Mouse (Mus musculus) heart, postnatal 14 days (tissue): ENCODE results near the gene Gm21746. TPM values are rescaled to one million over a fixed set of nuclear protein-coding genes. Genes with fewer than 3 reads are reported as not detected.
"Not testable (repeated sequence)": the region's sequence is repeated elsewhere in the genome, so short reads cannot be mapped to it uniquely, and the experiment has no call there.

Experiments used
- DNase-seq, 2 experiments: peaks; one replicate each; pipeline ENCODE4 v3.0.0; 2021 to 2022
- intact Hi-C: fragments of 180-260 bp; cut with DNase I; formaldehyde crosslinking; loops from one replicate; pipeline ENCODE4 v1.15.1; 2025
- long read RNA-seq, 2 experiments: library from polyadenylated mRNA; stranded (forward); transcript quantifications; one replicate each; pipeline ENCODE4 v2.0.0; 2021
- total RNA-seq, 2 experiments: library from RNA; stranded (reverse); gene quantifications; 2 replicates each; pipeline ENCODE4 v1.2.3; 2021

Gm21746 gene
- total RNA-seq = not detected
- long read RNA-seq, experiment 1 = 0 reads
- long read RNA-seq, experiment 2 = 0 reads

DNA sequence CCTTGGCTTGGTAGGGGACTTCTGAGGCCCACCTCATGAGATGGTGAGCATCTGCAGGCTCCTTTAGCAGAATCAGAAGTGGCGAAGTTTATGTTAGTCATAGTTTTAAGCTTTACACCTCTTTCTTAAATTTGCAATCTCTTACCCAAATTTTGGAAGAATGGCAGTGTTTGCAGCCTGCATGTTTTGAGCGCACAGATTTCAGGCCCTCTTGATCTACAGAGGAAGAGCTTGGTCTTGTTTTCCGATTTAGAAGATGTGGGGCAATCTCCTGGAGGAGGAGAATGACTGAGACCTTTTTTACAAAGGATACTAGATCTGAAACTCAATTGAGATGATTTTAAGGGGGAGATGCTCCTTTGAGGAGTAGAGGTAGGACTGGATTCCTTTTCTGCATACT is at the start of gene Gm21746:
Gene Gm21746, minus strand, starts transcription at position 101 of the 400 bp plus-strand sequence.
- intact Hi-C loops = not testable (repeated sequence)

DNA sequence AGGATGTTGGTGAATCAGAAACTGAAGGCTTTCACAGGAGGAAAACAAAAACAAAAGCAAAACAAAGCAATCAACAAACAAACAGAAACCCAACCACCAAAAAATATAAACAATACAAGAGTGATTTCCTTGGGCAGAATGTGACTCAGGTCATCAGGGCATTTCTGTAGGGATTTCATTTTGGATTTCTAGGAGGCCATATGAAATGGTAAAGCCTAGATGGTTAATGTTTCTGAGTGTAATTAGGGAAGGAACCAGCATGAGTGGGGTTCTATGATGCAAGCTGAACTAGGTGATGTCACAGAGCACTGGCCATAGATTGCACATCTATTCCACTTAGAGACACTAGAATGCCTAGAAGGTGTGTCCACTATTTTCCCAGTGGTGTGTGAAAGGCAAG is 29.0 kb upstream of the Gm21746 start, which contains the start of gene Gm20873:
Gene Gm20873, plus strand, starts transcription at position 301 of the 400 bp plus-strand sequence.
- DNase-seq, intact Hi-C loops: not testable (repeated sequence)

More for the DNA sequence above, at the start of gene Gm21746:
- DNase-seq = not testable (repeated sequence)

Other genes starting within 250 kb of the Gm21746 start
- gene Gm20873, start 29.1 kb upstream of the Gm21746 start, total RNA-seq = not detected